Mouse (Mus musculus) midbrain, embryonic 14.5 days (tissue): ENCODE measurements at regions not wholly inside any gene's neighbourhood (a gene's known extent, or its start where the extent isn't known, plus 50 kb on each side); places are given as distances from the start of the nearest gene placed in this dataset.

ENCODE experiments used
- ATAC-seq: fragments of 200-750 bp; cut with Nextera tagmentation; 2 replicates; pipeline ENCODE4 v1.8.0; 2017; ENCODE audit warnings: moderate number of reproducible peaks, moderate library complexity; ENCODE audit not compliant: low FRiP score, low TSS enrichment
- DNase-seq: peaks from one replicate; pipeline ENCODE4 v3.0.0-alpha.2; 2015
- H3K27ac ChIP-seq: fragments of 300-500 bp; sonication (generic); replicated peaks from 2 replicates; pipeline ENCODE4 v1.5.1; 2014; ENCODE audit warnings: mild to moderate bottlenecking, low read depth, low read length, moderate library complexity
- H3K27me3 ChIP-seq: fragments of 300-500 bp; sonication (generic); 2 replicates; pipeline ENCODE4 v1.6.1; 2014; ENCODE audit warnings: low read length, control low read depth, mixed read lengths; ENCODE audit not compliant: control insufficient read depth, insufficient read depth
- H3K36me3 ChIP-seq: fragments of 300-500 bp; sonication (generic); 2 replicates; pipeline ENCODE4 v1.6.1; 2014; ENCODE audit warnings: low read length, control low read depth; ENCODE audit not compliant: control insufficient read depth, insufficient read depth
- H3K4me1 ChIP-seq: fragments of 300-500 bp; sonication (generic); 2 replicates; pipeline ENCODE4 v1.6.1; 2014; ENCODE audit warnings: mild to moderate bottlenecking, antibody characterized with exemption, low read length, control low read depth; ENCODE audit not compliant: control insufficient read depth, insufficient read depth
- H3K4me2 ChIP-seq: fragments of 300-500 bp; sonication (generic); 2 replicates; pipeline ENCODE4 v1.6.1; 2014; ENCODE audit warnings: mild to moderate bottlenecking, low read length, moderate library complexity
- H3K4me3 ChIP-seq: fragments of 300-500 bp; sonication (generic); replicated peaks from 2 replicates; pipeline ENCODE4 v1.5.1; 2014; ENCODE audit warnings: low read depth, low read length
- H3K9ac ChIP-seq: fragments of 300-500 bp; sonication (generic); replicated peaks from 2 replicates; pipeline ENCODE4 v1.6.1; 2014; ENCODE audit warnings: mild to moderate bottlenecking, low read length, moderate library complexity
- H3K9me3 ChIP-seq: fragments of 300-500 bp; sonication (generic); 2 replicates; pipeline ENCODE4 v1.6.1; 2016; ENCODE audit warnings: low read length, control low read depth, mixed read lengths; ENCODE audit not compliant: control insufficient read depth
- WGBS: fragments of 180-500 bp; shearing (Covaris S2); extraction: QIAGEN DNeasy Blood & Tissue Kit; methylation state at CpG from one replicate; pipeline ENCODE4 v1.1.7; 2014; 5-methylcytosine and 5-hydroxymethylcytosine counted together

DNA sequence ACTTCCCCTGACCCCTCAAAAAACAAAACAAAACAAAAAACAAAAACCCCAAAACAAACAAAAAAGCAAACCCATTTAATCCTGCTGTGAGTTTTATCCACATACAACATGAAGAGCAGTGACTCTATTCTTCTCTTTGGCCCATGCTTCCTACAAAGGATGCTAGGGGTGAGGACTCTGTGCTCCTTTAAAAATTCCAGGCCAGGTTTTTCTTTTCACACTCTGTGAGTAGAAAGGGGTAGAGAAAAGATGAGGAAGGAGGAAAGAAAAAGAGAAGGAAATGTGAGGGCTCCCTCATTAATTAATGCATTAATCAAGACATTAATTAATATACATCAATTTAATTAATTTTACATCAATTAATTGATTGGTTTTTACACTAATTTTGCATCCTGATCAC is 82.9 kb upstream of the Phyhipl start:
- H3K27ac ChIP-seq, result no peak overlapping the region
- ATAC-seq (no peak), DNase-seq (peak; percentile 31)
- H3K36me3 ChIP-seq, result no peaks in the 10 kb centered on the region
- no peak overlapping the region for H3K9ac ChIP-seq
- H3K4me2 ChIP-seq, result no peak overlapping the region
- H3K9me3 ChIP-seq, result no peaks in the 10 kb centered on the region
- no peaks in the 10 kb centered on the region for H3K4me1 ChIP-seq
- H3K27me3 ChIP-seq, result no peaks in the 10 kb centered on the region
- no peak overlapping the region for H3K4me3 ChIP-seq

DNA sequence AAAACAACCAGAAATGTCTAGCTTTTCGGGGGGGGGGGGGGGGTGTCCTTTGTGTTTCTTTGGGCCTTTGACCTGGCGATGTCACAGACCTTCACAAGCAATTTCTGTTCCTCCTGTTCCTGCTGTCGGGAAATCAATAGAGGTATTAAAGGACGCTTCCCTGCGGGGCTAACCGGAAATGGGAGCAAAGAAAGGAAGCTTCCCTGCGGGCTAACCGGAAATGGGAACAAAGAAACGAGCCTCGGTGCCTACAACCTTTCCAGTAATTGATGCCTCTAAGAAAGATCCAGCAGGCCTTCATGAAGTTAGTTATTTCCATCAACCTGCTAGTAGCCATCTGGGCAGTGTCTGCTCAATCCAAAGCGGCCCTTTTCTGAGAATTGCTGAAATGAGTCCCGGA is 78.2 kb upstream of the Phyhipl start:
- ATAC-seq (no peak), DNase-seq (no peak)
- Histone ChIP-seq H3K27ac (no peak overlapping the region), H3K9me3 (no peaks in the 10 kb centered on the region), H3K27me3 (no peaks in the 10 kb centered on the region), H3K4me2 (no peak overlapping the region), H3K4me3 (no peak overlapping the region), H3K4me1 (no peaks in the 10 kb centered on the region), H3K36me3 (no peaks in the 10 kb centered on the region), H3K9ac (no peak overlapping the region)
- 67% methylated on average over 12 of the region's 12 CpGs for WGBS

DNA sequence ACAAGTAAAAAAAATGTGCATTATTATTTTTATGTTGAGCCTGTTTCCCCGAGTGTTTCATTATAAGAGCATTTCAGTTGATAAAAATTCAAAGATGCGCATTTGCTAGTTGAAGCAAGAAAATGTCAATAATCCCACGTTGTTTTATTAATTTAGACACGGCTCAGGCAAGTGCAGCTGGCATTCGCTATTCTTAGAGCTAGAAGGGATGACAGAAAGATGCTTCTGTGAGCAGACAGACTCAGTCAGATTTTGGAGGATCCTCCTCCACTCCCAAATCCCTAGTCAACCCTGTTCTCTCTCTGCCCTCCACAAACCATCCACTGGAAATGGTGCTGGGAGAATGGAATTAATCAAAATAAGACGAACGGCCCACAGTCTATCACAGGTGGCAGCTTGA is 77.7 kb upstream of the Phyhipl start:
- H3K4me3 ChIP-seq, result no peak overlapping the region
- H3K9me3 ChIP-seq, result no peaks in the 10 kb centered on the region
- ATAC-seq (no peak), DNase-seq (no peak)
- no peaks in the 10 kb centered on the region for H3K4me1 ChIP-seq
- no peak overlapping the region for H3K4me2 ChIP-seq
- H3K9ac ChIP-seq, result no peak overlapping the region
- no peak overlapping the region for H3K27ac ChIP-seq
- H3K27me3 ChIP-seq, result no peaks in the 10 kb centered on the region
- 54% methylated on average over 7 of the region's 7 CpGs for WGBS
- no peaks in the 10 kb centered on the region for H3K36me3 ChIP-seq

DNA sequence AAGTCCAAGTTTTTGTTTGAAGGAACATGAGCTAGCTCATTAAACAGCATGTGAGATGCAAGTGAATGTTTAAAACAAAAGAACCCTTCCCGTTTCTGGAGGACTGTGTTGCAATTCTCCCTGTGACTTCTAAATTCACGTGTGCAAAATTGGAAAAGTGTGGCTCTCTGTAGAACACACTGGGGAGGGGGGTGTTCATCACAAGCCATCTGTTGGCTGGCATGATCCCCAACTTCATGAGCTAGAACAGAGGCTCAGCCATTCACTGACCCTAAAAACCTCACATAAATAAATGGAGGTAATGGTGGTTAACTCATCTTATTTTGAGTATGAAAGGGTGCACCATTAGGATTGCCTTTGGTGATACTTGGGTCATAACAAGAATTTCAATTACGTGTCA is 69.3 kb upstream of the Phyhipl start:
- 92% methylated on average over 3 of the region's 3 CpGs for WGBS
- Histone ChIP-seq H3K4me1 (no peaks in the 10 kb centered on the region), H3K36me3 (no peaks in the 10 kb centered on the region), H3K9me3 (no peaks in the 10 kb centered on the region), H3K4me2 (no peak overlapping the region), H3K27ac (no peak overlapping the region), H3K4me3 (no peak overlapping the region), H3K9ac (no peak overlapping the region), H3K27me3 (no peaks in the 10 kb centered on the region)
- DNase-seq (no peak), ATAC-seq (no peak)

DNA sequence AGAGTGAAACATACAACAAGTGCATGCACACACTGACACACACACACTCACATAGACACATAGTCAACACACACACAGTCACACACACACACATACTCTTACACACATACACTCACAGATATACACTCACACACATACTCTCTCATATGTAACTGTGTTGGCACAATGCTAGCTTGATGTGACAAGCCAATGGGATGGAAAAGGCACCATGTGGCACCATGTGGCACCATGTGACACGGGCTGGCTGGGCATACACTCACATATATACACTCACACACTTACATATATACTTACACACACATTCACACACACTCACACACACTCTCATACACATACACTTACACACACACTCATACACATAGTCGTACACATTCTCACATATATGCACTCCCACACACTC is 67.0 kb upstream of the Phyhipl start:
- no peak overlapping the region for H3K4me3 ChIP-seq
- no peak overlapping the region for H3K27ac ChIP-seq
- 92% methylated on average over 2 of the region's 2 CpGs for WGBS
- H3K27me3 ChIP-seq, result no peaks in the 10 kb centered on the region
- no peak for ATAC-seq
- H3K4me2 ChIP-seq, result no peak overlapping the region
- H3K9me3 ChIP-seq, result no peaks in the 10 kb centered on the region
- DNase-seq, result no peak
- no peaks in the 10 kb centered on the region for H3K36me3 ChIP-seq
- H3K4me1 ChIP-seq, result no peaks in the 10 kb centered on the region
- no peak overlapping the region for H3K9ac ChIP-seq

DNA sequence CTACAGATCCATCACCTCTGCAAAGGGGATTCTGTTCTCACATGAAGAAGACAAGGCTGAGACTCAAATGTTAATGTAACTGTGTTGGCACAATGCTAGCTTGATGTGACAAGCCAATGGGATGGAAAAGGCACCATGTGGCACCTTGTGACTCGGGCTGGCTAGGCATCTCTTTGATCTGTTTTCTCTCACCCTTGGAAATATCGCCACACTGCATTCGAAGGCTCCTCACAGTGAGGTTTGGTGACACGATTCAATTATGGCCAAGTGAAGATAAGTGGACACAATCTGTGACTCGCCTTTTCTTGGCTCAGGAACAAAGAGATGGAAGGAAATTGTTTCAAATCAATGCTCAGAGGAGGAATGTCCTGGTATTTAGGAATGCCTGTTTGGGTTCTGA is 66.6 kb upstream of the Phyhipl start:
- ATAC-seq (no peak), DNase-seq (no peak)
- Histone ChIP-seq H3K36me3 (no peaks in the 10 kb centered on the region), H3K4me3 (no peak overlapping the region), H3K4me1 (no peaks in the 10 kb centered on the region), H3K9me3 (no peaks in the 10 kb centered on the region), H3K27ac (no peak overlapping the region), H3K4me2 (no peak overlapping the region), H3K27me3 (no peaks in the 10 kb centered on the region), H3K9ac (no peak overlapping the region)
- 81% methylated on average over 5 of the region's 5 CpGs for WGBS

DNA sequence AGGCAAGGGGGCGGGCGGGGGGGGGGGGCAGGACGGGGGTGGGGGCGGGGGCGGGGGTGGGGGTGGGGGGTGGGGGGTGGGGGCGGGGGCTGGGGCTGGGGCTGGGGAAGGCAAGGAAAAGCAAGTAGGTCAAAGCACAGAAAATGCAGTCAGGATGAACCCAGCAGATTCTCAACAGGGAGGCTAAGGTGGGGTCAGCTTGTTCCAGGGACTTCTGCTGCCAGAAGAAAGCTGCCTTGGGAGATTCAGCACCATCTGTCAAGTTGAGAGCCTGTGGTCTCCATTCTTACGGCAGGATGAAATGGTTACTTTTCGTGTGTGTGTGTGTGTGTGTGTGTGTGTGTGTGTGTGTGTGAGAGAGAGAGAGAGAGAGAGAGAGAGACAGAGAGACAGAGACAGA is 61.7 kb upstream of the Phyhipl start:
- no peak overlapping the region for H3K4me3 ChIP-seq
- whole genome bisulfite sequencing, result 6% methylated on average over 7 of the region's 8 CpGs
- H3K4me2 ChIP-seq, result no peak overlapping the region
- no peak overlapping the region for H3K27ac ChIP-seq
- ATAC-seq, result no peak
- DNase-seq, result peak; percentile 27
- no peaks in the 10 kb centered on the region for H3K4me1 ChIP-seq
- no peaks in the 10 kb centered on the region for H3K9me3 ChIP-seq
- no peaks in the 10 kb centered on the region for H3K27me3 ChIP-seq
- H3K9ac ChIP-seq, result no peak overlapping the region
- H3K36me3 ChIP-seq, result no peaks in the 10 kb centered on the region

DNA sequence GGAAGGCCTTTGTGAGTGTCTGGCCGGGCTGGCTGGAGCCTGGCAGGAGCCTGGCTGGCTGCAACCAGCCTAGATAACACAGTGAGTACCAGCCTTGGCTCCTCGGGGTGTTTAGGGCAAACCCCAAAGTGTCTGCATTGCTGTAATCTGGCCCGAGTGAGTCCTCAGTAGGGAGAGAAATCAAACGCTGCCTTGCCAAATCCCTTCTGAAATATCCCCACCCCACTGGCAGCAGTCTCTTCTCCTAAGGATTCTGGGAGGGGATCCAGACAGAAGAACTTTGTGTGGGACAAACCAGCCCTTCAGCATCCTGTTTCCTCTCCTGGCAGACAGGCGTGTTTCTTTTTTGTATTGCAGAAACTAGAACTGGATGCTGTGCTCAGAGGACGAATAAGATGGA is 61.3 kb upstream of the Phyhipl start:
- H3K4me2 ChIP-seq, result no peak overlapping the region
- H3K4me1 ChIP-seq, result no peaks in the 10 kb centered on the region
- peak; percentile 54 for DNase-seq
- no peak overlapping the region for H3K9ac ChIP-seq
- ATAC-seq, result no peak
- no peak overlapping the region for H3K4me3 ChIP-seq
- no peaks in the 10 kb centered on the region for H3K36me3 ChIP-seq
- peak overlapping the region; percentile 32 for H3K27ac ChIP-seq
- WGBS, result 10% methylated on average over 6 of the region's 6 CpGs
- no peaks in the 10 kb centered on the region for H3K27me3 ChIP-seq
- H3K9me3 ChIP-seq, result no peaks in the 10 kb centered on the region

DNA sequence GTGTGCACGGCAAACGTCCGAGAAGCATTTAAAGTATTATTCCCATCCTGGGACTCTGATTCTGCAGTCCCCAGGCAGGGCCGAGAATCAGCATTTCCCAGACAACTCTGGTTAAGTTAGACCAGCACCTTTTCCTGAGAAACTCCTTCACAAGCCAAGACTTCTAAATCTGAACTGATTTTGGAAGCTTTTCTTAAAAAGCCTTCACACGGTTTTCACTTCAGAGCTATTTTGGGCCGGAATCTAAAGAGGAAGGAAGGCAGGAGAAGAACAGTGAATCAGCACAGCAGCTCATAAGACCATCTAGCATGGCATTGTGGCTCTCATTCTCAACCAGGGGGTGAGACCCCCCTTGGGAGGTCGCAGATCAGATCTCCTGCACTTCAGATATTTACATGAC is 57.5 kb upstream of the Phyhipl start:
- no peak overlapping the region for H3K4me2 ChIP-seq
- H3K4me1 ChIP-seq, result no peaks in the 10 kb centered on the region
- H3K9ac ChIP-seq, result no peak overlapping the region
- 92% methylated on average over 7 of the region's 7 CpGs for WGBS
- H3K27me3 ChIP-seq, result no peaks in the 10 kb centered on the region
- no peaks in the 10 kb centered on the region for H3K36me3 ChIP-seq
- H3K27ac ChIP-seq, result no peak overlapping the region
- H3K9me3 ChIP-seq, result no peaks in the 10 kb centered on the region
- ATAC-seq (no peak), DNase-seq (no peak)
- H3K4me3 ChIP-seq, result no peak overlapping the region
